Mouse (Mus musculus) MEL (cell line): ENCODE results near the gene Epha6.

Experiments used
- CHD2 ChIP-seq: IDR thresholded peaks from 2 replicates; pipeline ENCODE4 v1.6.1; 2011; ENCODE audit warnings: low read length, improper control_type of control experiment
- CTCF ChIP-seq, 3 experiments: IDR thresholded peaks in 2 of 3; conservative IDR thresholded peaks in 1 of 3; 2 replicates each; pipeline ENCODE4 v1.5.1; 2011 to 2012; ENCODE audit warnings: low read length in 3 of 3, low read depth in 2 of 3, mild to moderate bottlenecking in 2 of 3, improper control_type of control experiment in 1 of 3, inconsistent platforms in 1 of 3, mixed read lengths in 1 of 3, moderate library complexity in 1 of 3; ENCODE audit not compliant: control insufficient read depth in 1 of 3, insufficient read depth in 1 of 3, poor library complexity in 1 of 3, severe bottlenecking in 1 of 3
- E2F4 ChIP-seq: IDR thresholded peaks from 2 replicates; pipeline ENCODE4 v1.6.1; 2011; ENCODE audit warnings: low read depth, low read length, improper control_type of control experiment, borderline replicate concordance
- JUND ChIP-seq: IDR thresholded peaks from 2 replicates; pipeline ENCODE4 v1.6.1; 2011; ENCODE audit warnings: low read depth, mild to moderate bottlenecking, improper control_type of control experiment, low read length
- MEF2A ChIP-seq: IDR thresholded peaks from 2 replicates; pipeline ENCODE4 v1.6.1; 2014; ENCODE audit warnings: low read depth, mild to moderate bottlenecking, inconsistent platforms, low read length, improper control_type of control experiment; ENCODE audit not compliant: poor library complexity, insufficient replicate concordance, severe bottlenecking; ENCODE audit errors: extremely low read depth
- NRF1 ChIP-seq: IDR thresholded peaks from 2 replicates; pipeline ENCODE4 v1.6.1; 2014; ENCODE audit warnings: low read depth, mild to moderate bottlenecking, inconsistent platforms, low read length, improper control_type of control experiment, moderate library complexity; ENCODE audit not compliant: poor library complexity, insufficient read depth, severe bottlenecking
- POLR2A ChIP-seq, 2 experiments: IDR thresholded peaks; 2 replicates each; pipeline ENCODE4 v1.6.1; 2011 to 2012; ENCODE audit warnings: low read length in 2 of 2, mild to moderate bottlenecking in 2 of 2, control low read depth in 1 of 2, improper control_type of control experiment in 1 of 2, low read depth in 1 of 2, moderate library complexity in 1 of 2; ENCODE audit not compliant: control insufficient read depth in 1 of 2, insufficient read depth in 1 of 2, poor library complexity in 1 of 2
- RAD21 ChIP-seq: IDR thresholded peaks from 2 replicates; pipeline ENCODE4 v1.6.1; 2011; ENCODE audit warnings: mild to moderate bottlenecking, low read depth, low read length, improper control_type of control experiment
- USF1 ChIP-seq: IDR thresholded peaks from 2 replicates; pipeline ENCODE4 v1.6.1; 2014; ENCODE audit warnings: low read depth, mild to moderate bottlenecking, inconsistent platforms, low read length, improper control_type of control experiment, moderate library complexity
- USF2 ChIP-seq, 2 experiments: IDR thresholded peaks; 2 replicates each; pipeline ENCODE4 v1.6.1; 2011 to 2012; ENCODE audit warnings: improper control_type of control experiment in 2 of 2, low read length in 2 of 2, borderline replicate concordance in 1 of 2, inconsistent platforms in 1 of 2, low read depth in 1 of 2, mild to moderate bottlenecking in 1 of 2; ENCODE audit not compliant: insufficient read depth in 1 of 2
- ZC3H11A ChIP-seq: IDR thresholded peaks from 2 replicates; pipeline ENCODE4 v1.6.1; 2012; ENCODE audit warnings: low read depth, mild to moderate bottlenecking, inconsistent platforms, low read length, improper control_type of control experiment
- ZNF384 ChIP-seq: IDR thresholded peaks from 2 replicates; pipeline ENCODE4 v1.6.1; 2012; ENCODE audit warnings: low read depth, mild to moderate bottlenecking, inconsistent platforms, low read length, improper control_type of control experiment

DNA sequence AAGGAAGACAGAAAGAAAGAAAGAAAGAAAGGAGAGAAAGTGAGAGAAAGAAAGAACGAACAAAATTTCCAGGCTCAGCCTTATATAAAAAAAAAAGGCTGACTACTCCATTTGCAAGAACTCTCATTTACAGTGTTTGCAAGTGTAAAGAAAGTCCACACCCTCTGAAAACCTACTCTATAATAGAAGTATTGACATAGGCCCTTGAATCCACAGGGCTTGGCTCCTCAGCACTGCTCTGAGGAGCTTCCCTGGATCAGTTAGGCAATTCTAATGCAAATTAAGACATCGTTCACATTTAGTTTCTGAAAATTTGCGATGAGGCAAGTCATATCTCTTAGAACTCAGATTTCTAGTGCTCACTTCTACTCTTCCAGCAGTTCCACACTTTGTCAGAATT, 483.9 kb downstream of the Epha6 start:
- TF ChIP-seq NRF1 (no peak), USF2 (IDR thresholded peaks at IDR 0.05; ENCODE audit: borderline replicate concordance in 1 of 2, insufficient read depth in 1 of 2, low read depth in 1 of 2, low read length in 2 of 2) (no peak), ZNF384 (no peak), POLR2A (IDR thresholded peaks at IDR 0.05; ENCODE audit: control insufficient read depth in 1 of 2, insufficient read depth in 1 of 2, low read depth in 1 of 2, low read length in 2 of 2, poor library complexity in 1 of 2) (no peak), RAD21 (no peak), CHD2 (no peak), USF1 (no peak), JUND (no peak), MEF2A (no peak), ZC3H11A (no peak), E2F4 (no peak), CTCF (IDR thresholded peaks at IDR 0.05 in 2 of 3, conservative IDR thresholded peaks at IDR 0.05 in 1 of 3; ENCODE audit: control insufficient read depth in 1 of 3, insufficient read depth in 1 of 3, low read depth in 2 of 3, low read length in 3 of 3, poor library complexity in 1 of 3, severe bottlenecking in 1 of 3) (no peak)
